Mouse (Mus musculus): ENCODE data around the gene Exosc3.
"Not testable (repeated sequence)": the region's sequence is repeated elsewhere in the genome, so short reads cannot be mapped to it uniquely, and the experiment has no call there.

The Exosc3 gene

GRCm38 (mm10) chr4:45342286-45343155, at the start of gene Exosc3:
Gene Exosc3 (minus strand): TSS chr4:45342732.
- peak; percentile 75 for ATAC-seq (ENCODE audit: low TSS enrichment)

GRCm38 (mm10) chr4:45392099-45392498, 49.6 kb upstream of the Exosc3 start:
- ATAC-seq (ENCODE audit: low TSS enrichment): no peak

DNA sequence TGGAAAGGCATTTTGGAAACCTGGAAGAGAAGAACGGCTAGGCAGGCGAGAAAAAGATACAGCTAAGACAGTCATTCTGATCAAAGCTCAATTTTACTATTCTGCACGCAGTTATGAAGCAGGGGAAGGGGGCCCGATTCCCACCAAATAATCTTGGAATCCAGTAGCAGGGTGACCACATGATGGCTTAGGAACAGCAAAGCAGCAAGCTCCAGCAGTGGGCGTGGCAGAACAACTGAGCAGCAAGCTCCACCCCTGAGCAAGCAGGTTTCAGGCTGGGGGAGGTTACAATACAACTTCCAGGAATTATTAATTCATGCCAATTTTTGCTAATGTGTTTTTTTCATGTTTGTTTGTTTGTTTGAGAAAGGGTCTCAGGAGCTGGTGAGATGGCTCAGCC, 44.8 kb upstream of the Exosc3 start:
- ATAC-seq (ENCODE audit: low TSS enrichment): not testable (repeated sequence)

DNA sequence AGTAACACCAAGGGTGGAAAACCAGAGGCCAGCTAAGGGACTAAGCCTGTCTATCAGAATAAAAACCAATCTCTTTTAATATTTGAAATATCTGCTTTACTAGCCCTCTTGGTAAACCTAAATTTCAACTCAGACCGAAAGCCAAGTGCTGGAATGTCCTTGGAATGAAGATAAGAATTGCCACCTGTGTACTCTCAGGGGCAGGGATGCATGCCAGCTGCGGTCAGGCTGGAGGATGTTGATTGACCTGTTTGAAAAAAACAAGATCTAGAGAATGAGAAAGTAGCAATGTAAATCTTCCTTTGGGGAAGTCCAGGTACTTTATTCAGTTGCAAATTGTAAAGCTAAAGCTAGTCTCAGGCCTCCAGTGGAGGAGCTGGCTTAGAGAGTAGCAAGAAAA, 39.6 kb upstream of the Exosc3 start:
- ATAC-seq (ENCODE audit: low TSS enrichment): not testable (repeated sequence)

DNA sequence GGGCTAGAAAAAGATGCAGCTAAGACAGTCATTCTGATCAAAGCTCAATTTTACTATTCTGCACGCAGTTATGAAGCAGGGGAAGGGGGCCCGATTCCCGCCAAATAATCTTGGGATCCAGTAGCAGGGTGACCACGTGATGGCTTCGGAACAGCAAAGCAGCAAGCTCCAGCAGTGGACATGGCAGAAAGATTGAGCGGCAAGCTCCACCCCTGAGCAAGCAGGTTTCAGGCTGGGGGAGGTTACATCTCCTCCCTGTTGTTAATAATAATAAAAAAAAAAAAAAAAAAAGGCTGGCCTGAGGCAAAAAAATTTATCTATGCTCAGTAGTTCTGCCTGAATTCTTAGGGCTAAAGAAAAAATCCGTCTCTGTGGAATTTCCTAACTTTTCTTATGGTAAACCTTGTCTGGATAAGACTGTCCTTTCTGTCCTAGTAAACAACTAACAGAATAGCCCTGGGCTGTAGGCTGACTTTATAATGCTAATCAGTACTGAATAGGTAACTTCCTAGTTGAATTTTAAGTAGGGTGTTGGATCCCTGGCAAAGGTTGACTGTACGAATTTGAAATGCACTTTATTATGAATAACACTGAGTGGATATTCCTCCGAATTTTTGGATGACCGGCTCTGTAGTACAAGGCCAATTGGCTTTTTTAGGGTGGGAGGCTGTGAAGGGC, 38.5 kb upstream of the Exosc3 start:
- not testable (repeated sequence) for ATAC-seq (ENCODE audit: low TSS enrichment)

GRCm38 (mm10) chr4:45376573-45376972, 34.0 kb upstream of the Exosc3 start:
- no peak for ATAC-seq (ENCODE audit: low TSS enrichment)

DNA sequence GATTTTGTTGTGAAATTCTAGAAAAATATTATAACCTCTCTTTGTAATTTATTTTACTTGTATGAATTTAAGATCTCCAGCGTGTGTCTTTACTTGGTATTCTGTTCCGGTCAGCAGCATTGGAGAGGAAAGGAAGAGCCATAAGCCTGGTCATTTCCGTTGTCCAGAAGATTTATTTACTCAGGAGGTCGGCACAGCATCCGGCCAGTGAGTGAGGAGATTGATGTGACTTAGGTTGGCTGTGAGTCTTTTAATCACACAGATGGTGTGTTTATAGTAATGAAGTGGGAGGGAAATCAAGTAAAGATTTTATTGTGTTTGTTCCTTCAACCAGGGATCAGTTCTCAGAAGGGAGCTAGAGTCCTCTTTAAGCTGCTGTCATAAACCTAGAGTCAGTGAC, 32.3 kb upstream of the Exosc3 start:
- ATAC-seq (ENCODE audit: low TSS enrichment): no peak

DNA sequence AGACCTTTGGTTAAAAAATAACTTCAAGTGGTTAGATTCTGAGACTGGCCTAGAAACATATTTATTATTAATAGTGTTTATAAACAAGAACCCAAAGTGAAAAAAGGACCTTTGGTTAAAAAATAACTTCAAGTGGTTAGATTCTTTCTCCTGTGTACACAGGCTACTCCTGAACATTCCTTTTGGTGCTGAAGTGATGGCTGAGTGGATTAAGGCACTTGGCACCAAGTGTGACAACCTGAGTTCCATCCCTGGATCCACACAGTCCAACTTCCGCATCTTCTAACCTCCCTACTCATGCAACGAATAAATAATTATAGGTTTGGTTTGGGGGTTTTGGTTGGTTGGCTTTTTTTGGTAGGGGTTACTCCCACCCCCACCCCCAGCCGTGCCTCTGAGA, 28.7 kb upstream of the Exosc3 start:
- no peak for ATAC-seq (ENCODE audit: low TSS enrichment)

DNA sequence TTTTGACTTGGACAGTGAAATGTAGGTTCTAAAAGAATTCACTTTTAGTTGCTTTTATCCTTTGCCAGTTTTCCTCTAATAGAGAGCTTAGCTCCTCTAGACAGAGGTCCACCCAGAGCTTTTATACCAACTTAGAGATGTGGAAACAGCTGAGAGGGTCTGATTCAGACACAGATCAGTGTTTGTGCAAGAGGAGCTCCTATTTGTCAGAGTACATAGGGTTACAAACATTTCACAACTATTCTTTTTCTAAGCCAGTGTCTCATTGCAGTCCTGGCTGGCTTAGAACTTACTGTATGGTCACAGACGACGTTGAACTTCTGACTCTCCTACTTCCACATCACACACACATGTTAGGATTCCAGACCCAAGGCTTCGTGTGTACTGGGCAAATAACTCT, 14.1 kb upstream of the Exosc3 start:
- ATAC-seq (ENCODE audit: low TSS enrichment): no peak

GRCm38 (mm10) chr4:45341669-45342249, 773 bp downstream of the Exosc3 start, which contains the start of gene Dcaf10:
Gene Dcaf10 (plus strand): TSS chr4:45342101.
- peak; percentile 94 for ATAC-seq (ENCODE audit: low TSS enrichment)

GRCm38 (mm10) chr4:45341226-45341625, 1.3 kb downstream of the Exosc3 start:
- ATAC-seq (ENCODE audit: low TSS enrichment): no peak

- ATAC-seq (ENCODE audit: low TSS enrichment): no peak
Measured at GRCm38 (mm10) chr4:45332466-45332865, 10.1 kb downstream of the Exosc3 start.

DNA sequence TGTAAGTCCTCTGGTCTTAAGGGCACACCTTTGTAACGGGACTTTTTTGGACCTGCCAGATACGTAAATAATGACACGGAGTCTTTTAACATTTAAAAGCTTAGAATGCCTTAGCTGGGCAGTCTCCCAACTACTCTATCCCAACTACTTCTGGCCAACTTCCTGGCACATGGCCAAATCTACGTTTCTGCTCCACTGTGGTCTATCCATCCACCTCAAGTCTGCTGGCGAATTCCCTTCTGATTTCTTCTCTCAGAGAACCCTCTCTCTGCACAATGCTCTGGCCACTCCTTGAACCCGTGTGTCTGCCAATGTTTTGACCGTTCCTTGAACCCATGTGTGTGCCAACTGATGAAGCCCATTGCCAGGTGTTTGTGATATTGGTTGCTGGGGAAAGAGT, 11.4 kb downstream of the Exosc3 start:
- no peak for ATAC-seq (ENCODE audit: low TSS enrichment)

DNA sequence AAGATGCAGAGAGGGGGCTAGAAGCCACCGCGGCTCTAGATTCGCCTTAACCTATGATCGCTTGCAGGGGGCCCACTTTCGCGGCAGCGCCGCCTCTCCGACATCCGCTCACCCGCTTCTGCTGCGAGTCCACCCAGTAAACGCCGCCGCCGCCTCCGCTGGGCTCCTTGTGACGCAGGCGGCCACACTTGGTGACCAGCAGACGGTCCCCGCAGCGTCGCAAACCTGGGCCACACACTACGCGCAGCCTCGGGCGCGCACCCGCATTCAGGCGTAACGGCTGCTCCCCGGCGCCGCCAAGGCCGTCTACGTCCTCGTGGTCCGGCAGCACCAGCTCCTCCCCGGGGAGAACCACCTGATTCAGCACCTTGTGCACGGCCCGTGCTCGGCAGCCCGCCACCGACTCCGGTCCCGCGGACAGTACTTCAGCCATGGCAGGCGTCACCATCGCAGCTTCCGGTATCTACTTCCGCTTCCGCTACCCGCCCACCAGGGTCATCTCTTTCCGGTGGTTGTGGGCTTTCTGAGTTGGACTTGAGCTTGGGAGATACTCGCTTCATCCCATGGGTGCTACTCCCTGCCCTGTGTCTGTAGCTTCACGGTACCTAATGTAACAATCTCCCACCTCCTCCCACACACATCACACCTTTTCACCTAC, 22.2 kb downstream of the Exosc3 start:
- ATAC-seq (ENCODE audit: low TSS enrichment): peak; percentile 93

DNA sequence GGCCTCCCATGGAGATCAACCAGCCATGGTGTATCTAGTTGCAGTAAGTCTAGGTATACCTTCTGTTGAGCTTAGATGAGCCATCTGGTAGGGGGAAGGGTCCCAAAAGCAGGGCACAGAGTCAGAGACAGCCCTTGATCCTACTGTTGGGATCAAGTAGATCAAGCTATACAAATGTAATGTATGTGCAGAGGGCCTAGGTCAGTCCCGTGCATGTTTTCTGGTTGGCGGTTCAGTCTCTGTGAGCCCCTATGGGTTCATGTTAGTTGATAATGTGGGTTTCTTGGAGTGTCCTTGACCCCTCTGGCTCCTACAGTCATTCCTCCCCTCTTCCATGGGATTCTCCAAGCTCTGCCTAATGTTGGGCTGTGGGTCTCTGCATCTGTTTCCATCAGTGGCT, 31.5 kb downstream of the Exosc3 start:
- no peak for ATAC-seq (ENCODE audit: low TSS enrichment)

GRCm38 (mm10) chr4:45308606-45309005, 33.9 kb downstream of the Exosc3 start:
- no peak for ATAC-seq (ENCODE audit: low TSS enrichment)

- ATAC-seq (ENCODE audit: low TSS enrichment): peak; percentile 89
Measured at GRCm38 (mm10) chr4:45308046-45308445, 34.5 kb downstream of the Exosc3 start.

- no peak for ATAC-seq (ENCODE audit: low TSS enrichment)
Measured at GRCm38 (mm10) chr4:45305536-45305935, 37.0 kb downstream of the Exosc3 start.

DNA sequence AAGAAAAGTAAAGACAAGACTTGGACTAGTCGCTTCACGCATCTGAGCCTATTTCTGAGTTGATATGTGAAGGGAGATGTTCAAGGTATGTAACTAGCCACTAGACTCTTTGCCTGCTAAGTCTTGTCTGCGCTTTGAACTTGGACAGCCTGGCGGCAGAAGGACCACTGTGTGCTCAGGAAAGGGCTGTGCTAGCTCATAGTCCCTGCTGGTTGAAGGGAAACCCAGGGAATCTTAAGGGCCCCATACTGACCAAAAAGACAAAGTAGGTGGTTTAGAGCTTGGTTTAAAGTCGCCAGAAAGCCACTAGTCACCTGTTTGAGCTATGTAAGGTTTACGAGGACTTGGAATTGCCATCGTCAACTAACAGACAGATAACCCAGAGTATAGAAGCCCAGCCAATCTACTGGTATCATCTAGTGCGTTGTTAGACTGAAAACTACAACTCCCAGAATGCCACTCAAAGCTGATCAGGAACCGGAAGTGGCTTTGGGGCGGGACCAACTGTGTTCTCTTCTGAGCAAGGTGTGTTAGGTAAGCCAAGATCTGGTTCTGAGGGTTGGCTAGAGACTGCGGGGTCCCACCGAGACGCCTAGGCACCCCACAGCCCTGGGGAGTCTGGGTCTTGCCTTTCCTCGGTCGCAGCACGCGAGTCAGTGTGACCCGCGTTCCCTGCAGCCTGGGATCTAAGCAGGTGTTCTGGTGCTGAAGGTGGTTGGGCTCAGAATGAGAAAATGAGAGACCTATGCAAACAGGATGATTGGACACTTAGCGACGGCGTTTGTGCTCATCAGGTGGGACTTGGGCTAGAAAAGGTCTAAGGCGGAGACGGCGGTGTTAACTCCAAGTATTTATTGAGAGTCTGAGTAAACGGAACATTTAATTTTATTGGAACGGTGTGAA, 45.6 kb downstream of the Exosc3 start, which contains the start of gene Trmt10b:
Trmt10b (plus strand) TSS at position 466 of the 903 bp plus-strand sequence.
- ATAC-seq (ENCODE audit: low TSS enrichment): peak; percentile 100

DNA sequence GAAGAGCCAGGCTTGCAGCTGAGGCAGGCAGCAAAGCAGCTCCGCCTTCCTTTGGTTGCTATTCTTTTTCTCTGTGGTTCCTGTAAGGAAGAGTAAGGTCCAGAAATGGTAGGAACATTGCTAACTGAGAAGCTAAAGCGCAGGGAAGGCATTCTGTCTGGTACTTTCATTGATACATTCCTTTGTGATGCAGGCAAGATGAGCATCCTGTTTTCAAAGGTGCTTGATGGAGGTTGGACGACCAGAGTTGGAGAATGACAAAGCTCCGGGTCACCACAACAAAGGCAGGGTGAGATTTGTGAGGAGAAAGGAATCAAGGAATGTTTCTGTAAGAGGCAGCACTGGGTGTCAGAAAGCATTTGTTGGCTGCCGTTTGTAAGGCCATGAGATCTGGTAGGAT, 54.6 kb downstream of the Exosc3 start:
- ATAC-seq (ENCODE audit: low TSS enrichment): no peak

DNA sequence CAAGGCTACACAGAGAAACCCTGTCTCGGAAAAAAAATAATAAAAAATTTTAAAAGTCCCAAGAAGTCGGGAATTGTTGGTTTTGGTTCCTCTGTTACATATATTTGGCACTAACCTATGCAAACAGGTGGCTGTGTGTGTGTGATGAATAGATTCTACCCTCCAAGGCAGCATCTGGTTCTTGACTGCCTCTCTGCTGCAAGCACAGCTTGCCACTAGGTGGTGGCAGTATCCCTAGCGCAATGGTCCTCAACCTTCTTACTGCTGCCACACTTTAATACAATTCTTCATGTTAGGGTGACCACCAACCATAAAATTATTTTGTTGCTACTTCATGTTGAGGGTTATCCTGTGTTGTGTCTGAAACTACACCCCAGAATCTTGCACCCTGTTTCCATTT, 56.2 kb downstream of the Exosc3 start:
- ATAC-seq (ENCODE audit: low TSS enrichment): peak; percentile 64; the same call in 1 of the 2 replicates
